Mouse (Mus musculus): ENCODE measurements at regions not wholly inside any gene's neighbourhood (a gene's known extent, or its start where the extent isn't known, plus 50 kb on each side); places are given as distances from the start of the nearest gene placed in this dataset.

DNA sequence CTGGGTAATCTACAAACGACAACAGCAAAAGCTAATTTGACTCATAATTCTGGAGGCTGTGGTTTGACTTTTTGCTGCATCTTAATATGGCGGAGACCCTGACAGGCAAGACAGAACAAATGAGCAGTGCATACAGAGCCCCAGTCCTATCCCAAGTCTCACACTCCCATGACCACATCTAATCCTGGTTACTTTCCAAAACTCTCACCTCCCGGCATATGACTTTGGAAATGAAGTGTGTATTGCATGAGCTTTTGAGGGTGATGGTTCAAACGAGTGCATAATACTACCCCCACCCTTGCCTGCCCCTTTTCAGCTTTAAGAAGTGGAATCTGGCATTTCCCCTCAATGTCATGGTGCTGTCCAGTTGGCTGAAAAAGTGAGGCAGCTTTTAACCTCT, 244.3 kb downstream of the Gm45692 start:
- TF ChIP-seq GATA4 (IDR thresholded peaks at IDR 0.05; ENCODE audit: insufficient replicate concordance, low read length), result no peak

DNA sequence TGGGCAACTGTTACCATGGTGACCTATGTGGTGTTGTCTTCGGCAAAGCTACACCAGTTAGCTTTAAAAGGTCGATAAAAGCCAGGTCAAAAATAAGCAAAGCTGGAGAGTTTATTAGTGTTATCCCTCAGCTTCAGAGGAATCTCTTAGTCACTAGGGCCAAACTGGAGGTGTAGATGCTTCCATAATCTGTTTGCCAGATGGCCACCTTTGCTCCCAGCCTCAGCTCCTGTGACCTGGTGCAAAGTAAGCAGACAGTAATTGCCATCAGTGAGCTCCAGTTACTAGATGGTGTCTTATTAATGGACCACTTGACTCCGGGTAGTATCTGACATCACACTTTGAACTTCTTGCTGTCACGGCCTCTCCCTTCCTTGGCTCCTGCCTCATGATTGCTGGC, 245.3 kb downstream of the Gm45692 start:
- no peak for TF ChIP-seq GATA4 (IDR thresholded peaks at IDR 0.05; ENCODE audit: insufficient replicate concordance, low read length)

DNA sequence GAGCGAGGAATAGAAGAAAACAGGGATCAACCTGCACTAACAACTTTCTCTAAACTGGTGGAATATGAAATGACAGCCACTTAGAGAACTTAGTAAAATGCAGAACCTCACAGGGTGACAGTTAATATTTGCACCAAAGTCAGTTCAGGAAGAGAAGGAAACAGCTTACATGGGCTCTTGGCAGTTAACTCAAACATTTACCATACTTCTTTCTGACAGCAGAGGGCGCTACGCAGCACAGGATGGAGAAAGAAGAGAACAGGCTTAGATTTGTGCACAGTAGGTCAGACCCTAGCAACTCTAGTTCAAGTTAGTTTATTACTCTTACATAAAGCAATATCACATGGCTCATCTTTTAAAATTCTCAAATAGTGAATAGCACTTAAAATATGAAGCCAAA, 261.3 kb downstream of the Gm45692 start:
- TF ChIP-seq GATA4 (IDR thresholded peaks at IDR 0.05; ENCODE audit: insufficient replicate concordance, low read length), result no peak

GRCm38 (mm10) chr8:26382426-26382825, 263.1 kb downstream of the Gm45692 start:
- no peak for TF ChIP-seq GATA4 (IDR thresholded peaks at IDR 0.05; ENCODE audit: insufficient replicate concordance, low read length)

- TF ChIP-seq GATA4 (IDR thresholded peaks at IDR 0.05; ENCODE audit: insufficient replicate concordance, low read length), result no peak
Observed at GRCm38 (mm10) chr8:26383886-26384285, 264.6 kb downstream of the Gm45692 start.

DNA sequence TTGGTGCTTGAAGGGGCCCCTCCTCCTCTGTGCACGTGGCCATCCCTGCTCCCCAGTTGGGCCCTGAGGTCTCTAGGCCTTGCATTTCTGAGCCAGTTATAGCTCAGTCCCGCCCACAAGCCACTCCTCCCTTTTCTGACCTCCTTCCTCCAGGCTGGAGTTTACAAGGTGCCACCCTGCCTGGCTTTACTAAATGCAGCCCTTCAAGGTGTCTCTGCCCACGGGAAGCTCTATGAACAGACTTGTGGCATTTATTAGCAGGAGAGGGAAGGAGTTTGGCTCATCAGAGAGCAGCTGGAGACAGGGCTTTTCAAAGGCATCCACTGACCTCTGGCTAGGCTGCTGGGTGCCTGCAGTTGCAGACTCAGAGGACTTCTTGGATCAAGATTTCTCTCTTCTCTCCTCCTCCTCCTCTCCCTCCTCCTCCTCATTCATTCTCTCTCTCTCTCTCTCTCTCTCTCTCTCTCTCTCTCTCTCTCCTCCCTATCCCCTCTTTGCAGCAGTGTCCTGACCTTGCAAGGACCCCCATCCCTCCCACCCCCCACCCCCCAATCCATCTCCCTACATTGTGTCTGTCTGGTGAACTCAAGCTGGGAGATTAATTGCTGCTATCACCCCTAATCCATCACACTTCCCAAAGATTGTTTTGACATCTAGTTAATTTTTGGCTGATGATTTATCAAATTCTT, 265.1 kb downstream of the Gm45692 start:
- no peak for TF ChIP-seq GATA4 (IDR thresholded peaks at IDR 0.05; ENCODE audit: insufficient replicate concordance, low read length)

DNA sequence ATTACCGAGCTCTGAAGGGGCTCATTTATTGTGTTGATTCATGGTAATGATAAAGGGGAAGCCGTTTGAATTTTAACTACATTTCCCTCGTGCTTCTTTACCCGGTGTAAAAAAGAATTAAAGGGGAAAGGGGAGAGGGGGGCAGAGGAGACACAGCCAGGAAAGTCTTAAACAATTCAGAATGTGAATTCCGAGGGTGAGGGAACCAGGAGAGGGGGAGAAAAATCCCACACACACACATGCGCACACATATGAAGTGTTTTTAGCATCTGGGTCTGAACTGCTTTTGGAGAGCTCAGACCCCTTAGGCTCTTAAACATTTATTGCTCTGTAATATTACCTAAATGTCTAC, 265.6 kb downstream of the Gm45692 start:
- TF ChIP-seq GATA4 (IDR thresholded peaks at IDR 0.05; ENCODE audit: insufficient replicate concordance, low read length), result no peak

- no peak for TF ChIP-seq GATA4 (IDR thresholded peaks at IDR 0.05; ENCODE audit: insufficient replicate concordance, low read length)
Observed at GRCm38 (mm10) chr8:26395061-26395460, 275.7 kb downstream of the Gm45692 start.

DNA sequence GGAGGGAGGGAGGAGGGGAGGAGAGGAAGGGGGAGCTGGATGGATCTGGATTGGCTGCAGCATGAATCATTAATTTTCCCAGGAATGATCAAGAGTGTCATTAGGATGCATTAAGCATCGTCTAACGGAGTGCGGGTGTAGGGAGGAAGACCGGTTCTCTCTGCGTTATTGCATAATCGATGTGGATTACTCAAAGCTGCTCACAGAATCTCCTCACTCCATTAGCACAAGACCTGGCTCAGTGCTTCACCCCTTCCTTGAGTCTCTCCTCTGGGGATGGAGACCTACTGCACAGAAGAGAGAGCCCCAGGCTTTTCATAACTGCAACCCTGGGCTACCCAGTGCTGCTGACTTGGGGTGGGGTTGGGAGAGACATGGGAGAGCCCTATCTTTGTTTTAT, 300.7 kb downstream of the Gm45692 start:
- no peak for TF ChIP-seq GATA4 (IDR thresholded peaks at IDR 0.05; ENCODE audit: insufficient replicate concordance, low read length)

GRCm38 (mm10) chr8:26420536-26420935, 301.2 kb downstream of the Gm45692 start:
- TF ChIP-seq GATA4 (IDR thresholded peaks at IDR 0.05; ENCODE audit: insufficient replicate concordance, low read length), result no peak

DNA sequence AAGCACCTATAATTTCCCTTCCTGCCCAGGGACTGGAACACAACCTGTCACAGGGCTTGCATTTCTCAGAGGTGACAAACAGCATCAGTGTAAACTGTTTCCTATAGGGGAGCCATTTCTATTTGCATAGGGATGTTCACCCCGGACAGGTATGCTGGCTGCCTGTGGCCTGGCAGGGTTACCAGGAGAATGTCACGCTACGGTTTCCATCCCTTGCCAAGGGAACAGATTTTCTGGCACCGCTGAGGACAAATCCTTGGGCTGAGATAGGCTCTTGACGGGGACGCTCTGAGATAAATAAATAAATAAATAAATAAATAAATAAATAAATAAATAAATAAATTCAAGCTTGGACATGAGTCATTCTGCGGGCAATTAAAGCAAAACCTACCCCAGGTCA, 308.0 kb downstream of the Gm45692 start:
- no peak for TF ChIP-seq GATA4 (IDR thresholded peaks at IDR 0.05; ENCODE audit: insufficient replicate concordance, low read length)

DNA sequence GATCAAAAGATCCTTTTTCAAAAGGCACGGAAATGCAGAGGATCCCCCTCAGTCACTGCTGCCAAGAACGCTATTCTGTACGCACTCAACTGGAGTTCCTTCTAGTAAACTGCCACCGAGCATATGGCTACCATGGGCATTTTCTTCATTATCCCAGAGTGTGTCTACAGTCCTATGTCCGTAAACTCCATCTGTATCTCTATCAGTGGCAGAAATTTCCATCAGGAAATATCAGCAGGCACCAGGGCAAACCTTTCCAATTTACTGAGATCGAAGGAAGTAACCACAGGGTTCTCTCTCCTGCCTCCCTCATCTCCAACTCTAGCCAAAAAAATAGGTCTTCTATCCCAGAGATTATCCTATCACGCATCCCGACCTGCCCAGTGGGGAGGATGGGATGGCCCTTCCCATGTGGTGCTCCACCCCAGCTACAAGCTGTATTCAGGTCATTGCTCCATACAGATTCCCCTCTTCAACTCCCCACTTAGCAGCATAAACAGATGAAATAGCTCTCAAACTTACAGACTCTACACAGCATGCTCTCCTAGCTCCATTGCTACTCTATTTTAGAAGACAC, 310.5 kb downstream of the Gm45692 start:
- no peak for TF ChIP-seq GATA4 (IDR thresholded peaks at IDR 0.05; ENCODE audit: insufficient replicate concordance, low read length)

DNA sequence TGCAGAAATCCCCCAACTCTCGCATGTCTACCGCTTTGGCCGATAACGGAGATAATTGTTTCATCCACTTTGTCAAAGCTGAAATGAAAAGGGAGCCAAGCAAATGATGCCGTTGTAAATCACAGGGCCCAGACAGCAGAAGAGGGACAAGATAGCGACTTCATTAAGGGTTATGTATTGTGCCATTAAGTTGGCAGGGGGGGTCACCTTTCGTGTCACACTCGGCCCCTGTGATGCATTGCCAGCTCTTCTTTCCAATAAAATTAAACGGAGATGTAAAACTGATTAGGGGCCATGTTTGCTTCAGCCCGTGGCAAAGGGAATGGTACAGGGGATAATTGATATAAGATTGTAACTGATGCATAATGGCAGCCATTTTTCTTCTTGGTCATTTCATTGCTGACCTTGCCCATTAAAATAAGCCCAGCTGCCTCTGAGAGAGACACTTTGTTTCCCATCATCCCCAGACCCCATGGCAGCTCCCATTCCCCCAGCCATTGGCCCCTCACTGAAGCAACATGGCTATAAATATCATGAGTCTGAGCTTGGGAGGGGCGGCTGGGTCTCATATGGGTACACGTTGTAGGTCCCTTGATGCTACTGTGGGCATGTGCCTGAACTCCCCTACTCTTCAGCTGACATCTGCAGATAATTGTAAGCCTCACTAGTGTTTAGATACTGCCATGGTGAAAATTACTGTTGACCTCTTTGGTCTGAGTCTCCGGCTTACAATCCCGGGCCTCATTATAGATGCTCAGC, 313.0 kb downstream of the Gm45692 start:
- no peak for TF ChIP-seq GATA4 (IDR thresholded peaks at IDR 0.05; ENCODE audit: insufficient replicate concordance, low read length)

GRCm38 (mm10) chr8:26436236-26436635, 316.9 kb downstream of the Gm45692 start:
- no peak for TF ChIP-seq GATA4 (IDR thresholded peaks at IDR 0.05; ENCODE audit: insufficient replicate concordance, low read length)

GRCm38 (mm10) chr8:26437571-26437970, 318.2 kb downstream of the Gm45692 start:
- TF ChIP-seq GATA4 (IDR thresholded peaks at IDR 0.05; ENCODE audit: insufficient replicate concordance, low read length), result no peak

DNA sequence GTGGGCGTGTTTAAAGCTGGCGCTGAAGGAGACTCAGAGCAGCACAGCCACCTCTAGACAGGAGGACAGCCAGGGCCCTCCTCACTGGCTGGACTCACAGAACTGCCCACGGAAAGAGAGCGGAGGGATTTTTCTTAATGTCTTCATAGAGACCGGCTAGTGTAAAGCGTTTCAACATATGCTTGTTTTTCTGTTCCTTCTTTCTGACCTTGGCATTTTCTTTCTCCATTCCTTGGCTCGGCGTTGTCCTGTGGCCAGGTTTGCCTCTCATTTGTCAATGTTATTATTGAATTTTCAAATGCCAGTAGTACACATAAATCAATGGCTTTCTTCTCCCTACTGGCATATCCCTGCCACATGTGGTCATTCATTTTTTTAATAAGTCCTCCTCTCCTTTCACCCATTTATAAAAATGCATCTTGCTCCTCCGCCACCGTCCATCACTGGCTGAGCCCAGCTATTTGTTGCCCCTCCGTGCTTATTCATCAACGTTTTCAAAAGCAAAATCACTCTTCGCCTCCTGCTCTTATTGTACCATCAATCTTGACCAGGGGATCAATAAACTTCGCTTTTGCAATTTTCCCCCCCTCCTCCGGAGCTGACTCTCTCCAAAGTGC, 319.0 kb downstream of the Gm45692 start:
- no peak for TF ChIP-seq GATA4 (IDR thresholded peaks at IDR 0.05; ENCODE audit: insufficient replicate concordance, low read length)

All from liver, adult (tissue).